11 mouse cellular contexts compared by ENCODE assay signal in the genomic region with DNA sequence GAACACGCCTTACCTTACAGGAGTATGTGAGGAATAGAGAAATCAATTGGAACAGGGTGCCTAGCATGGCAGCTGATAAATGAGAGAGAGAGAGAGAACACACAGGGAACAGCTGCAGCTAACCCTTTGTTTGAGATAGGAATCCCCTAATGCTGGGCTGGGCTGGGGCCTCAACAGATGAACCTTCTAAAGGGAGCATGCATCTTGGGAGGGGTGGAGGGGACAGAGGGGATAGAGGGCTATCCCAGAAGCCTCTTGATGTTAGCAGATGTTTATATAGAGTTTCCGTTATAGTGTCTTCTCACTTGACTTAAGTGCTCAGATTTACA. TPM values are rescaled to one million over a fixed set of nuclear protein-coding genes. Genes with fewer than 3 reads are reported as not detected.
DNase-seq lines count a peak whose midpoint lies in the region; ATAC-seq lines count a peak whose summit lies in the region.
"Had no signal": no experiment of that assay in that cellular context is flagged by ENCODE, and none has a peak within 500 bp of the region (broad histone marks: within the 10 kb centered on the region; RNA-seq: fewer than 3 reads in every experiment).

No protein-coding gene starts in this region.

- DNase-seq in neural tube, embryonic 11.5 days (ENCODE audit: low spot score): peak; percentile 42
- no peak for DNase-seq in limb, embryonic 10.5 days (ENCODE audit: low spot score)
- peak; percentile 61 for DNase-seq in retina, postnatal 1 day
- DNase-seq in thymus, postnatal 25 days: no peak
- no peak for DNase-seq in yolk sac, embryonic 10.5 days (ENCODE audit: low spot score)
- DNase-seq: adrenal gland, postnatal 10 days; kidney, postnatal 14 days; liver had no signal

- no peak overlapping the region; the same call in 1 of the 2 replicates for H3K4me2 ChIP-seq in neural tube, embryonic 11.5 days (ENCODE audit: low read depth)
- H3K4me2 ChIP-seq in neural tube, embryonic 15.5 days: no peak overlapping the region
- no peak overlapping the region for H3K4me2 ChIP-seq in forebrain, embryonic 15.5 days (replicated peaks)

- peaks cover 31% of the 10 kb centered on the region for H3K4me1 ChIP-seq in neural tube, embryonic 11.5 days (ENCODE audit: control insufficient read depth, insufficient read depth, low read length)
- peaks cover 19% of the 10 kb centered on the region for H3K4me1 ChIP-seq in neural tube, embryonic 15.5 days
- peaks cover 31% of the 10 kb centered on the region for H3K4me1 ChIP-seq in forebrain, embryonic 15.5 days
- H3K4me1 ChIP-seq in limb, embryonic 10.5 days: peaks cover 59% of the 10 kb centered on the region

- peak overlapping the region; percentile 39; the same call in 1 of the 2 replicates for H3K9ac ChIP-seq in neural tube, embryonic 11.5 days (ENCODE audit: low read length)
- no peak overlapping the region for H3K9ac ChIP-seq in neural tube, embryonic 15.5 days (replicated peaks)
- H3K9ac ChIP-seq in forebrain, embryonic 15.5 days (replicated peaks): no peak overlapping the region

- no peaks in the 10 kb centered on the region for H3K36me3 ChIP-seq in neural tube, embryonic 11.5 days (ENCODE audit: control insufficient read depth, insufficient read depth, low read length)
- H3K36me3 ChIP-seq in neural tube, embryonic 15.5 days: no peaks in the 10 kb centered on the region
- no peaks in the 10 kb centered on the region for H3K36me3 ChIP-seq in forebrain, embryonic 15.5 days
- H3K36me3 ChIP-seq in limb, embryonic 10.5 days: 0 out of 2 replicates have a peak, but pooled peaks cover 11% of the 10 kb centered on the region

- H3K9me3 ChIP-seq in neural tube, embryonic 11.5 days (ENCODE audit: control insufficient read depth, low read length): no peaks in the 10 kb centered on the region
- no peaks in the 10 kb centered on the region for H3K9me3 ChIP-seq in neural tube, embryonic 15.5 days (replicated peaks)
- no peaks in the 10 kb centered on the region for H3K9me3 ChIP-seq in forebrain, embryonic 15.5 days
- H3K9me3 ChIP-seq in limb, embryonic 10.5 days (replicated peaks): no peaks in the 10 kb centered on the region

- WGBS in neural tube, embryonic 11.5 days: 51% methylated on average over 2 of the region's 2 CpGs
- WGBS in neural tube, embryonic 15.5 days: 49% methylated on average over 2 of the region's 2 CpGs
- 58% methylated on average over 2 of the region's 2 CpGs for WGBS in forebrain, embryonic 15.5 days
- WGBS in limb, embryonic 10.5 days: 56% methylated on average over 2 of the region's 2 CpGs

- H3K4me3 ChIP-seq in neural tube, embryonic 11.5 days (ENCODE audit: low read depth, low read length): no peak overlapping the region
- no peak overlapping the region for H3K4me3 ChIP-seq in neural tube, embryonic 15.5 days (replicated peaks)
- no peak overlapping the region for H3K4me3 ChIP-seq in forebrain, embryonic 15.5 days
- no peak overlapping the region for H3K4me3 ChIP-seq in limb, embryonic 10.5 days

- H3K27ac ChIP-seq in neural tube, embryonic 11.5 days (ENCODE audit: low read depth, low read length): peak overlapping the region; percentile 74
- no peak overlapping the region for H3K27ac ChIP-seq in neural tube, embryonic 15.5 days (replicated peaks)
- H3K27ac ChIP-seq in forebrain, embryonic 15.5 days (replicated peaks): 0 out of 2 replicates have a peak overlapping the region, but pooled peaks have one; percentile 5
- peak overlapping the region; percentile 50 for H3K27ac ChIP-seq in limb, embryonic 10.5 days
- H3K27ac ChIP-seq: macrophage had no signal

- no peak for ATAC-seq in neural tube, embryonic 11.5 days (ENCODE audit: insufficient read depth, low FRiP score, low TSS enrichment)
- no peak for ATAC-seq in neural tube, embryonic 15.5 days (ENCODE audit: low FRiP score)
- peak; percentile 28 for ATAC-seq in forebrain, embryonic 15.5 days (replicated peaks)

- H3K27me3 ChIP-seq in neural tube, embryonic 11.5 days (ENCODE audit: control insufficient read depth, insufficient read depth, low read length): no peaks in the 10 kb centered on the region
- H3K27me3 ChIP-seq in neural tube, embryonic 15.5 days (replicated peaks): no peaks in the 10 kb centered on the region
- no peaks in the 10 kb centered on the region for H3K27me3 ChIP-seq in forebrain, embryonic 15.5 days
- H3K27me3 ChIP-seq in limb, embryonic 10.5 days (ENCODE audit: low read depth, poor library complexity, severe bottlenecking): no peaks in the 10 kb centered on the region

RNA-seq across cellular contexts. Expression of a gene that starts 26.9 kb away (rescaled TPM):
- polyA plus RNA-seq in neural tube, embryonic 11.5 days (2014; fragmentation: Nextera tagmentation; extraction: Ambion mirVana): 36.3 and 39.7 TPM in 2 replicates
- polyA plus RNA-seq in neural tube, embryonic 15.5 days (2015; fragmentation: Nextera tagmentation; extraction: Ambion mirVana): 19.3 and 21.1 TPM in 2 replicates
- polyA plus RNA-seq in forebrain, embryonic 15.5 days (2015; fragmentation: Nextera tagmentation; extraction: Ambion mirVana): 53.8 and 55.9 TPM in 2 replicates
- 23.8 and 26.7 TPM in 2 replicates for polyA plus RNA-seq in limb, embryonic 10.5 days (2016; fragmentation: Nextera tagmentation; extraction: Ambion mirVana)

Comparison
In these comparisons a context has a peak if more than half of its experiments do, and no peak if none do; other contexts are left out.
1. DNase-seq: peak in neural tube, embryonic 11.5 days (single experiment) and retina, postnatal 1 day (single experiment); none in limb, embryonic 10.5 days (single experiment), thymus, postnatal 25 days (single experiment) and yolk sac, embryonic 10.5 days (single experiment).